Comparison of ENCODE assay signal across 22 mouse cellular contexts in the genomic region with DNA sequence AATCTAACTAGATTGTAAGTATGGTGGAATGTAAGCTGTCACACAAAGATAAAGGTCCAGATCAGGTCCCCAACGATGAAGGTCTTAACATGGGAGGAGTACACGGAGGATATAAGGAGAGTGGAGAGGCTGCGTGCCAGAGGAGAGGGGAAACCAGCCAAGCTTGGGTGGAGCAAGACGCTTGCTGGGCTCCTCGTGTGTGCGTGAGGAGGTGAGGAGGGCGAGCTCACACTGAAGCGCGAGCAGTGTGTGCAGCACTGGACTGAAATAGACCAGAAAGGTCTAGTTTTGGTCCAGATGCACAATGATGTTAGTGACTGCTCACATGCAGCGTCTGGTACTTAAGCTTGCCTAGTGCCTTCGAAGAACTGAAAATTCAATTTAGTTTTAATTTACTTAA. TPM values are rescaled to one million over a fixed set of nuclear protein-coding genes. Genes with fewer than 3 reads are reported as not detected.
A peak's percentile ranks its signal among the peaks of the same experiment; 100 is the strongest.
DNase-seq lines count a peak whose midpoint lies in the region; ATAC-seq and TF ChIP-seq lines count a peak whose summit lies in the region.
"Had no signal": no experiment of that assay in that cellular context is flagged by ENCODE, and none has a peak within 500 bp of the region (broad histone marks: within the 10 kb centered on the region; RNA-seq: fewer than 3 reads in every experiment).

No protein-coding gene starts in this region.

- H3K9me3 ChIP-seq in hindbrain, embryonic 15.5 days = no peaks in the 10 kb centered on the region
- no peaks in the 10 kb centered on the region for H3K9me3 ChIP-seq in hindbrain, embryonic 10.5 days
- H3K9me3 ChIP-seq in lung, postnatal 0 days (ENCODE audit: low read length) = no peaks in the 10 kb centered on the region
- H3K9me3 ChIP-seq: embryonic facial prominence, embryonic 10.5 days; forebrain, embryonic 15.5 days; heart, embryonic 15.5 days had no signal

- H3K4me3 ChIP-seq in hindbrain, embryonic 15.5 days = no peak overlapping the region
- no peak overlapping the region for H3K4me3 ChIP-seq in hindbrain, embryonic 10.5 days
- no peak overlapping the region for H3K4me3 ChIP-seq in lung, postnatal 0 days (ENCODE audit: low read depth, low read length)
- H3K4me3 ChIP-seq in lung, adult 2 months (replicated peaks; ENCODE audit: extremely low read depth, low read depth, low read length) = no peak overlapping the region
- H3K4me3 ChIP-seq: embryonic facial prominence, embryonic 10.5 days; forebrain, embryonic 15.5 days; heart, adult 2 months; heart, embryonic 15.5 days had no signal

- H3K4me1 ChIP-seq in hindbrain, embryonic 15.5 days (replicated peaks) = no peaks in the 10 kb centered on the region
- H3K4me1 ChIP-seq in hindbrain, embryonic 10.5 days (replicated peaks) = no peaks in the 10 kb centered on the region
- peaks cover 2% of the 10 kb centered on the region for H3K4me1 ChIP-seq in lung, postnatal 0 days (ENCODE audit: insufficient read depth, low read depth, low read length)
- peaks cover under 1% of the 10 kb centered on the region; the same call in 1 of the 2 replicates for H3K4me1 ChIP-seq in lung, adult 2 months (ENCODE audit: control insufficient read depth, insufficient read depth, low read length)
- H3K4me1 ChIP-seq: embryonic facial prominence, embryonic 10.5 days had no signal

- intact Hi-C loops in left cerebral cortex, postnatal 36 days (cut with DNase I) = no loop called here

- peaks cover 6% of the 10 kb centered on the region; the same call in 1 of the 2 replicates for H3K36me3 ChIP-seq in hindbrain, embryonic 15.5 days
- peaks cover 23% of the 10 kb centered on the region for H3K36me3 ChIP-seq in hindbrain, embryonic 10.5 days
- H3K36me3 ChIP-seq in lung, postnatal 0 days (ENCODE audit: insufficient read depth, low read length) = peaks cover 3% of the 10 kb centered on the region; the same call in 1 of the 2 replicates

- ATAC-seq in hindbrain, embryonic 15.5 days (ENCODE audit: low FRiP score, low read depth) = no peak
- 0 out of 2 replicates have a peak, but pooled peaks have one; percentile 30 for ATAC-seq in lung, postnatal 0 days
- ATAC-seq in common myeloid progenitor, adult 5-6 weeks (replicated peaks; ENCODE audit: low read depth, poor library complexity, severe bottlenecking) = 0 out of 2 replicates have a peak, but pooled peaks have one; percentile 29
- peak; percentile 90 for ATAC-seq in megakaryocyte-erythroid progenitor cell, adult 5-6 weeks (replicated peaks; ENCODE audit: low FRiP score, low TSS enrichment, poor library complexity, severe bottlenecking)
- ATAC-seq: forebrain, embryonic 15.5 days; hindbrain, embryonic 16.5 days; inflammation-experienced regulatory T-cells, adult 6 months had no signal

- H3K4me2 ChIP-seq in hindbrain, embryonic 15.5 days = no peak overlapping the region
- H3K4me2 ChIP-seq in lung, postnatal 0 days (replicated peaks; ENCODE audit: low read depth, low read length) = no peak overlapping the region
- H3K4me2 ChIP-seq: forebrain, embryonic 15.5 days; heart, embryonic 11.5 days; heart, embryonic 15.5 days had no signal

- TF ChIP-seq EP300 in lung, postnatal 0 days (IDR thresholded peaks at IDR 0.05) = no peak

- TF ChIP-seq CTCF in lung, postnatal 0 days (IDR thresholded peaks at IDR 0.05) = no peak
- TF ChIP-seq CTCF in lung, adult 2 months (IDR thresholded peaks at IDR 0.05; ENCODE audit: insufficient read depth, low read length) = no peak

- WGBS in hindbrain, embryonic 15.5 days = 78% methylated on average over 11 of the region's 11 CpGs
- WGBS in hindbrain, embryonic 10.5 days = 89% methylated on average over 11 of the region's 11 CpGs
- WGBS in lung, postnatal 0 days = 57% methylated on average over 11 of the region's 11 CpGs
- 46% methylated on average over 11 of the region's 11 CpGs for WGBS in lung, adult 2 months

- no peak for DNase-seq in hindbrain, embryonic 10.5 days (ENCODE audit: low spot score)
- DNase-seq in lung, postnatal 0 days (ENCODE audit: low spot score) = no peak
- no peak for DNase-seq in lung, adult 2 months
- no peak for DNase-seq in thymus, postnatal 14 days
- DNase-seq in left cerebral cortex, postnatal 36 days (ENCODE audit: low spot score in 2 of 2) = no peak
- DNase-seq: adrenal gland, adult 2 months; adrenal gland, postnatal 25 days; cerebellum, adult 11 months; cerebellum, adult 8-10 months; cerebellum, postnatal 14 days; heart, adult 2 months; heart, postnatal 14 days had no signal

- no peak for TF ChIP-seq POLR2A in lung, adult 2 months (IDR thresholded peaks at IDR 0.05; ENCODE audit: borderline replicate concordance, extremely low read depth, low read depth, low read length)

- no peaks in the 10 kb centered on the region for H3K27me3 ChIP-seq in hindbrain, embryonic 15.5 days
- H3K27me3 ChIP-seq in hindbrain, embryonic 10.5 days (ENCODE audit: insufficient read depth, poor library complexity, severe bottlenecking) = no peaks in the 10 kb centered on the region
- H3K27me3 ChIP-seq in lung, postnatal 0 days (replicated peaks; ENCODE audit: insufficient read depth, low read length) = no peaks in the 10 kb centered on the region
- H3K27me3 ChIP-seq: CH12.LX; forebrain, embryonic 15.5 days; heart, embryonic 15.5 days had no signal

- H3K9ac ChIP-seq in hindbrain, embryonic 15.5 days = no peak overlapping the region
- H3K9ac ChIP-seq in lung, postnatal 0 days (replicated peaks; ENCODE audit: low read depth) = no peak overlapping the region
- H3K9ac ChIP-seq: forebrain, embryonic 15.5 days; heart, embryonic 15.5 days had no signal

- peak overlapping the region; percentile 51; the same call in 1 of the 2 replicates for H3K27ac ChIP-seq in hindbrain, embryonic 15.5 days (replicated peaks)
- no peak overlapping the region for H3K27ac ChIP-seq in hindbrain, embryonic 10.5 days
- H3K27ac ChIP-seq in lung, postnatal 0 days (ENCODE audit: low read length) = no peak overlapping the region
- H3K27ac ChIP-seq: embryonic facial prominence, embryonic 10.5 days; forebrain, embryonic 15.5 days; heart, adult 2 months; heart, embryonic 15.5 days had no signal

RNA-seq across cellular contexts. Expression of gene Msrb3, which starts 21.7 kb away (rescaled TPM):
- polyA plus RNA-seq in hindbrain, embryonic 15.5 days (2015; fragmentation: Nextera tagmentation; extraction: Ambion mirVana) = 1.5 and 2.0 TPM in 2 replicates
- polyA plus RNA-seq in hindbrain, embryonic 10.5 days (2016; fragmentation: Nextera tagmentation; extraction: Ambion mirVana) = 3.1 and 4.5 TPM in 2 replicates
- 18.5 and 18.8 TPM in 2 replicates for polyA plus RNA-seq in lung, postnatal 0 days (2015; fragmentation: Nextera tagmentation; extraction: Ambion mirVana)
- polyA plus RNA-seq in lung, adult 2 months (2012; rRNA removed) = 32.1 and 36.6 TPM in 2 replicates
- total RNA-seq in common myeloid progenitor, adult 5-6 weeks (2017) = 4.8 and 4.9 TPM in 2 replicates
- 0.37 TPM in 1 of 2 replicates, not detected in the other for total RNA-seq in megakaryocyte-erythroid progenitor cell, adult 5-6 weeks (2014; fragmentation: Nextera tagmentation)
- total RNA-seq in megakaryocyte-erythroid progenitor cell, adult 5-6 weeks (2017) = 0.88 TPM in 1 of 2 replicates, not detected in the other
- total RNA-seq in left cerebral cortex, postnatal 36 days (2021) = 1 to 10 TPM; 5.5 to 7.6 TPM
- total RNA-seq: CH12.LX had no signal

RNA-seq across cellular contexts. Expression of gene Lemd3, which starts 58.5 kb away (rescaled TPM):
- 3.1 and 3.3 TPM in 2 replicates for polyA plus RNA-seq in hindbrain, embryonic 15.5 days (2015; fragmentation: Nextera tagmentation; extraction: Ambion mirVana)
- polyA plus RNA-seq in hindbrain, embryonic 10.5 days (2016; fragmentation: Nextera tagmentation; extraction: Ambion mirVana) = 2.3 and 2.6 TPM in 2 replicates
- polyA plus RNA-seq in lung, postnatal 0 days (2015; fragmentation: Nextera tagmentation; extraction: Ambion mirVana) = 3.4 and 3.5 TPM in 2 replicates
- polyA plus RNA-seq in lung, adult 2 months (2012; rRNA removed) = 5.8 and 7.0 TPM in 2 replicates
- total RNA-seq in common myeloid progenitor, adult 5-6 weeks (2017) = 17.4 and 20.3 TPM in 2 replicates
- 10.0 and 11.3 TPM in 2 replicates for total RNA-seq in megakaryocyte-erythroid progenitor cell, adult 5-6 weeks (2014; fragmentation: Nextera tagmentation)
- total RNA-seq in megakaryocyte-erythroid progenitor cell, adult 5-6 weeks (2017) = 15.1 and 15.3 TPM in 2 replicates
- 10 to 100 TPM; 35.7 to 39.5 TPM for total RNA-seq in left cerebral cortex, postnatal 36 days (2021)
